Mouse (Mus musculus): ENCODE results near the gene Jkamp.

Gene Jkamp

DNA sequence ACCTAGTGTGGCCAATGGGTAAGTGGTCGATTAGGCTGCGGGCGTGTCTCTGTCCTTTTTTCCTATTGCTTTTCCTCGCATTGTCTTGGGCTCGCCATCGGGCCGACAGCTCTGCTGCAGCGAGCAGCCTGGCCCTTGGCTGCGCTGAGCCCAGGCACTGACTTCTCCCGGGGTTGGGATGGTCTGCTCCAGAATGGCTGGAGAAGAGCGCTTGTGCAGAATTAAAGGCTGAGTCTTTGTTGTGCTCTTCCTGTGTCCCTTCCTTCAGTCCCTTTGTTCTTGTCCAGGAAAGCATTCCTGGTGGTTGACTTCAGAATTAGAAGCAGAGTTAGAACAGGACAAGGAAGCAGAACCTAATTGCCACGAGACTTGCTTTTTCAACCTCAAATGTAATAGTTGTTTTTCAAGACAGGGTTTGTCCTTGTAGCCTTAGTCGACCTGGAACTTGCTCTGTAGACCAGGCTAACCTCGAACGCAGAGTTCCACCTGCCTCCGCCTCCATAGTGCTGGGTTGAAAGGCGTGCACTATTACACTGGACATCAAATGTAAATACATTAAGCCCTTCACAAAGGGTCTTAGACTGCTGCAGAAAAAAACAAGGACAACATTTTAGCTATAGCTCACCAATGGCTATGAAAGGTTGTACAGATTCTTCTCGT lies 907 bp downstream of the Jkamp start:
- DNase-seq (ENCODE audit: low read depth, low spot score), result no peak

DNA sequence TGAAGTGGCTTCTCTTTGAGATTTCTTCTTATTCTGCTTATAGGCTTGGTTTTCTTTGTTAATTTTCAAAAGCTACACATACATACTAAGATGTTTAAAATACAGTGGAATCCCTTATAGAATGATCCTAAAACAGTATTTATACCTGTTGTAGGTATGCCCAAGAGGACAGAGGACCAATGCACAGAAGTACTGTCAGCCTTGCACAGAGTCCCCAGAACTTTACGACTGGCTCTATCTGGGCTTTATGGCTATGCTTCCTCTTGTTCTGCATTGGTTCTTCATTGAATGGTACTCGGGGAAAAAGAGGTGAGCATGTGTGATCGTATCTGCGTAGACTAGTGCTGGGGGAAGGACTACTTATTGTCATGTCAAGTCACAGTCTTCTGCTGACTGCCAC lies 4.4 kb downstream of the Jkamp start:
- no peak for DNase-seq (ENCODE audit: low read depth, low spot score)

DNA sequence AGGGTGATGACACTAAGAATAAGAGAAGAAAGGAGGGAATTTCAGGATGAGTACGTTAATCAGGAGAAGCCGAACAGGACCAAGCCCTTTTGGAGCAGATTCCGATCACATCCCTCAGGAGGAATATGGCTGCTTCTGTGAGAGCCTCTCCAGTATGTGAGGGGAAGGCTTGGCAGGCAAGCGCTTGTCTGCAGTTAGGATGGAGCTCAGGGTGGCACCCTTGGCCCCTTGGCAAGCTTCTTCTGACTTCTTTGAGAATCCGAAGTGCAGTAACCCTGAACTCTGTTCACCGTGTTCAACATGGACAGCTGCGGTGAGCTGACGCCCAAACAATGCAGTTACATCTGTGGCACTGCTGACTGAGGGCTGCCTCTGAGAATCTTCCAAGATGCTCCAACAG lies 11.6 kb downstream of the Jkamp start:
- no peak for DNase-seq (ENCODE audit: low read depth, low spot score)

DNA sequence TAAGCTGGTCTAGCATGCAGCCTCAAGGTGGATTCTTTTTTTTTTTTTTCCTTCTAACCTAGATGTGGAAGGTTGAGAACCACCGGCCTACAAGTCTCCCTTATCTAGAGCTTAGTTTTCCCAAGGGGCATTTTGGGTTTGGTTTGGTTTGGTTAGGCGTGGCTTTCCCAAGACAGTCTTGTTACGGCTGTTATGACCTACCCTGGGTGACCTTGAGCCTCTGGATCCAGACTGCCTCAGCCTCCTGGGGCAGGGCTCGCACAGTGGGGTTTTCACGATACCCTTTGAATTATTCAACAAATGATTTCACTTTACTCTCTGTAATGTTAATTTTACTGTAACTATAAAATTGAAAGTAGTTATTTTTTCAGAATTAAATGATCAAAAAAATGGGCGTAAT lies 17.4 kb downstream of the Jkamp start:
- no peak for DNase-seq (ENCODE audit: low read depth, low spot score)

DNA sequence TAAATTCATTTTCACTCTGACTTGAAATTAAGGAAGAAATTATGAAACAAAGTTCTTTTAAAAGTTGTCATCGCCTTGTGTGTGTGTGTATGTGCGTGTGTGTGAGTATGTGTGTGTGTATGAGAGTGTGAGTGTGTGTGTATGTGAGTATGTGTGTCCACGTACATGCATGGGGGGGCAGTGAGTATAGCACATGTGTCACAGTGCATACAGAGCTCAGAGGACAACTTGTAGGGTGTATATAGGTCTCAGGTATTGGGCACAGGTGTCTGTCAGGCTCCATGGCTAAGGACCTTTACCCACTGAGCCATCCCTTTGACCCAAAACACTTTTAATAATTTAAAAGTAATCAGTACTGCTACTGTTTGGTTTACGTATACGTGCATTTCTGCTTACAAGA lies 18.6 kb downstream of the Jkamp start:
- no peak for DNase-seq (ENCODE audit: low read depth, low spot score)

DNA sequence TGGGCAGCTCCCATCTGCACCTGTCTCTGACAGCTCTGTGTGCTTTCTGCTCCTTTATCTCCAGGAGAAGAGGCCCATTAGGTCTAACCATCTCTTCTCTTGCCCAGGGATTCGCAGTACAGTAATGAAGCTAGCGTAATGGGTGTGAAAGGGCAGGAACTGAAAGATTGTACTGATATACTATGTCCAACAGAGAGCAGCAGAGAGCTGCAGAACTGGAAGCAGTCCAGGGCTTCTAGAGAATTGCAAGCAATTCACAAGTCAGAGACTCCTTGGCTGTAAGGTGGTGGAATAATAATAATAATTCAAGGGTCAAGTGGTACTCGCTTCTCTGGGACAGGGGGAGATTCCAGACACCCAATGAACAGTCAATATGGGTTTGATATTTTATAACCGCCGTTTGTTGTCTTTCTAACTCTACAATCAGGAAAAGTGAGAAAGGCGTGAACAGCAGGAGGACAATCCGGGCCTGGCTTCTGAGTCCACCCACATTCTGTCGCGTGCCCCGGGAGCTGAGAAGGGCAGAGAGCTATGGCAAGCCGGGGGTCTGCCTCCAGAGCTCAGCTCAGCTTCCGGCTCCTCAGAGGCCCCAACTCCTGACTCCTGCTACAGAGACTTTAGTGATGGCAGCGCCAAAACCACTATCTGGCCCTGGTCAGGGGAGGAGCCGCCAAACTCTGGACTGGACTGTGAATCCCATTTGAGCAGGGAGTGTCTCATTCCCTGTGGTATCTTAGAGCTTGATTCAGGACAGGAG lies 19.3 kb downstream of the Jkamp start:
- peak; percentile 50 for DNase-seq (ENCODE audit: low read depth, low spot score)

DNA sequence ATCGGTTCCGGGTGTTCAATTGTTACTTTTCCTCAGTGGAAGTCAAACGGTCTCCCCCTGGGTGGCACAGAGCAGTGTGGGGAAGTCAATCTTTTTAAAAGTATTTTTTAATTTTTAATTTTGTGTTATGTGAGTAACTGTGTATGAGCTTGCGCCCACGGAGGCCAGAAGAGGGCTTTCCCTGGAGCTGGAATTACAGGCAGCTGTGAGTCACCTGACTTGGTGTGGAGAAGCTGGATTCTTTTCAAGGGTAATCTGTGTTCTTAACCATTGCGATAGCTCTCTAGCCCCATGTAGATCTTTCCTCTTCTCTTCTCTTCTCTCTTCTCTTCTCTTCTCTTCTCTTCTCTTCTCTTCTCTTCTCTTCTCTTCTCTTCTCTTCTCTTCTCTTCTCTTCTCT lies 29.7 kb downstream of the Jkamp start:
- DNase-seq (ENCODE audit: low read depth, low spot score), result no peak

DNA sequence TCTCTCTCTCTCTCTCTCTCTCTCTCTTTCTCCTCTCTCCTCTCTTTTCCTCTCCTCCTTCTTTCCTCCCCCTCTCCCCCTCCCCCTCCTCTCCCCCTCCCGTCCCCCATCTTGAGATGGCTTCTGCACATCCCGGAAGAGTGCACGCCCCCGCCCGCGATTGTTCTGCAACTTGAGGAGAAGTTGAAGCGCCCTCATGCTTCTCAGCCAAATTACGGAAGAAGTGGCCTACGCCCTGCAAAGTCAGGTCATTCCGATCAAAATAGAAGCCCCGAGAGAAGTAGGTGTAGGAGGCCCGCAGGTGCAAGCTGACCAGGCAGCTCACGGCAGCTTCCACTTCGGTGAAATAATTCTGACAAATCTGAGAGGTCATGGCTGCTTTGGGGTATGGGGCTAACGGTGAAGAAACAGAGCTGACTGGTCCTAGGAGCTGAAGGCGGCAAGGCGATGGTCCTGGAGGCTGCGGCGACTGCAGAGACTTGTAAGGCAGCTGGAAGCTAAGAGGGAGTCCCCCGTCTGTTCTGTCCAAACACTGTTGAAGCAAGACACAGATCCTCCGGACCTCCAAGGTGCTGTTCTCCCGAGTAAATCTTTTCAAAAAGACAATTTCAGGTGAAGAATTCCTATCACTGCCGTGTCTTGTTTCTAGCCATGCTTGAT lies 30.4 kb downstream of the Jkamp start:
- DNase-seq (ENCODE audit: low read depth, low spot score), result no peak

DNA sequence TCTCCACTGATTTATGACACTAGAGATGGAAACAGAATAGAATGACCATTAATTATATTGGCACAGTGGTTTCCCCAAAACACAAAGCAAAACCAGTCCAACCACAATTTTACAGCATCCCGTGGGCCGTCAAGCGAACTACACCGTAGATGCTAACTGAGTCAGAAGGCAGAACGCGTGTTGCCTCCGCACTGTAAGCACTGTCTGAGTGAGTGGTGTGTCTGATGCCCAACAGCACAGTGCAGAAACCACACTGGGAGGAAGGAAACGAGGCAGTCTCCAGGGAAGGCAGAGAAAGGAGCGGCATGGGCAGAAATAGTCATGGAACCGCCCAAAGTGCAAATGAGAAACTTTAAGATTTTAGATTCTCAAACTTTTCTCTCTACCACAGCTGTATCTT lies 43.8 kb downstream of the Jkamp start:
- no peak for DNase-seq (ENCODE audit: low read depth, low spot score)

DNA sequence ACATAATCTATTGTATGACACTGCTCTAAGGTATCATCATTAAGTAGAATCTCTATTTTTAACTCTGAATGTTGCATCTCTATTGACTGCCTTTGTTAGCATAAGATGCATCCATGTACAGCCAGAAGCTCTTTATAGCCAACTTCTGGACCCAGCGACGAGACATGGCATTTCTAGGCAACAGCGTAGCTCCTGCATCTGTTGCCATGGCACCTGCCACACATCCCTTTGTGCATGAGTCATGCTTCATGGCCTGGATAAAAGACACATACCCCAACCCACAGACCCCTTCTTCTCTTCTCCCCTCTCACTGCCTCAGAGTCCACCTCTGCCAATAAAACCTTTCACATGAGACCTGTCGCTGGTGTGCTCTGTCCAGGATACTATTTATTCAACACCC lies 65.4 kb downstream of the Jkamp start:
- DNase-seq (ENCODE audit: low read depth, low spot score), result no peak

Measured in CD4-positive helper T cell, adult 2 months (primary cell).